Mouse (Mus musculus): ENCODE results near the gene Gabpb2. TPM values are rescaled to one million over a fixed set of nuclear protein-coding genes. Genes with fewer than 3 reads are reported as not detected.
A peak's percentile ranks its signal among the peaks of the same experiment; 100 is the strongest.

Gabpb2 gene
- total and polyA plus RNA-seq, 3 experiments = 72.2 to 92.8 (median 82.2) TPM

DNA sequence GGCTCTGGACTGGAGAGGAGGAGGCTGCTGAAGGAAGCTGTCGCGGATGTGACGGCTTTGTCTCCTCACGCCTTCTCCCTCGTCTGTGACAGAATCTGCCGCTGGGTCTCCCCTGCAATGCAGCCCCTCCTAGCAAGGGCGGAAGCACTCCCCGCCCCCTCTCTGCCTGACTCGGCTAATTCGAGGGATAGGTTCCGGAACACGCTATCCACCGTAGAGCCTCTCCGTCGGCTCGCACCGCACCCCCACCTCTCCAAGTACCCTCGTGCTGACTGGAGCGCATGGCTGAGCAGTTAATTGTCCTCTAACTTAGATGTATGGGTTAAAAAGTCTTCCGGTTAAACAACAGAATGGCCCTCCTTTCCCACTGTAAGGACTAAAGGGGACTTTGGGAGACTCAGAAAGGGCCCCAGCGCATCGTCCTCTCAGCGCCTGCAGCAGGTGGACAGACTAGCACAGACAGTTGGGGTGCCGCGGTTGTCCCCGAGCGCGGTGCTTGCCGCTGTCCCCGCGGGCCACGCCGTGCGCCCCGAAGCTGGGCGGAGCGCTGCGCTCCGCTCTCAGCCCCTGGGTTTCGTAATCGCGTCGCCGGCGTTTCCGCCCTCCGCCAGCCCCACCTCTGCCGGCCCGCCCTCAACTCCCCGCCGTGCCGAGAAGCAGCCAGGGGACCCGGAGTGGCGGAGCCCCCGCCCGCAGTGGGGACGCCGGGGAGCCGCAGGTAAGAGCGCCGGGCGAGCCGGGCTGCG, 10.6 kb upstream of the Gabpb2 start, which contains the start of gene Cdc42se1:
Gene Cdc42se1 (plus strand): TSS at position 585 of the 746 bp plus-strand sequence.
- no peaks in the 10 kb centered on the region for H3K9me3 ChIP-seq (replicated peaks; ENCODE audit: insufficient read depth, low read length)
- H3K36me3 ChIP-seq (ENCODE audit: control insufficient read depth in 1 of 2, insufficient read depth in 2 of 2, low read length in 2 of 2) = peaks cover 17 to 37% of the 10 kb centered on the region in 2 experiments
- DNase-seq (ENCODE audit: low read depth, low spot score) = peak; percentile 98
- peaks cover 20 to 28% of the 10 kb centered on the region in 2 experiments for H3K4me1 ChIP-seq (ENCODE audit: control insufficient read depth in 1 of 2, insufficient read depth in 2 of 2, low read length in 2 of 2)
- H3K27me3 ChIP-seq (ENCODE audit: control insufficient read depth in 1 of 2, insufficient read depth in 2 of 2, low read length in 2 of 2) = no peaks in the 10 kb centered on the region
- TF ChIP-seq POLR2AphosphoS5 (IDR thresholded peaks at IDR 0.05; ENCODE audit: borderline replicate concordance, low read depth, low read length) = peak; percentile 47; the same call in 1 of the 2 replicates
- peak; percentile 83 for TF ChIP-seq TBP (IDR thresholded peaks at IDR 0.05; ENCODE audit: low read depth, low read length)
- peak; percentile 75 for TF ChIP-seq UBTF (IDR thresholded peaks at IDR 0.05; ENCODE audit: borderline replicate concordance, insufficient read depth, low read depth, low read length)
- no peak for TF ChIP-seq RAD21 (IDR thresholded peaks at IDR 0.05; ENCODE audit: low read depth, low read length)
- peak in 1 of 2 experiments; percentile 99; a peak in 2 of 4 replicates for TF ChIP-seq POLR2A (IDR thresholded peaks at IDR 0.05; ENCODE audit: control insufficient read depth in 1 of 2, insufficient read depth in 1 of 2, low read depth in 1 of 2, low read length in 2 of 2, poor library complexity in 1 of 2)
- no peak for TF ChIP-seq ZMIZ1 (IDR thresholded peaks at IDR 0.05; ENCODE audit: low read depth, low read length)
- TF ChIP-seq GATA1 (IDR thresholded peaks at IDR 0.05; ENCODE audit: low read depth, low read length) = no peak
- H3K4me3 ChIP-seq (ENCODE audit: control insufficient read depth in 1 of 2, insufficient read depth in 1 of 2, low read depth in 2 of 2, low read length in 2 of 2) = peak within 1 kb of the TSS; percentile 66 to 73
- H3K9ac ChIP-seq (ENCODE audit: control insufficient read depth, low read depth, low read length, poor library complexity, severe bottlenecking) = peak within 1 kb of the TSS; percentile 81
- H3K79me2 ChIP-seq (ENCODE audit: control insufficient read depth, insufficient read depth, low read length, poor library complexity) = peaks cover 66% of the 10 kb centered on the region
- peak within 1 kb of the TSS; percentile 86 for H3K27ac ChIP-seq (ENCODE audit: control insufficient read depth, low read depth, low read length)

DNA sequence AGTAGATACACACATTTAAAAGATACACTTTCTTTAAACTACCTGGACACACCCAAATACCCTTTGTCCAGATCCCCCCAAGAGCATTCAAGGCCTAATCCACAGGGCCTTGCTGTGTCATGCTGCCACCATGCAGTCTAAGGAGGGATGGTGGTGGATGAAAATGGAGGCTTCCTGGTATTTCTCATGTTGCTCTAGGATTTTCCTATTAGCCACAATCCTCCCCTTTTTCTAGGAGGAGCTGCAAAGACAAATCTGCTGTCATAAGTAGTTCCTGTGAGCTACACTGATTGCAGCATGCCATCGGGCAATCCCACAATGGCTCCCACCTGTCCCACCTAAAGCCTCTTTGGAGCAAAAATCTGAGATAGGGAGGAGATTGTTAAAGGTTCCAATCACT, 9.5 kb upstream of the Gabpb2 start:
- H3K36me3 ChIP-seq (ENCODE audit: control insufficient read depth in 1 of 2, insufficient read depth in 2 of 2, low read length in 2 of 2) = peaks cover 6 to 27% of the 10 kb centered on the region in 2 experiments

GRCm38 (mm10) chr3:95224295-95224694, 6.6 kb upstream of the Gabpb2 start:
- H3K79me2 ChIP-seq (ENCODE audit: control insufficient read depth, insufficient read depth, low read length, poor library complexity) = peaks cover 28% of the 10 kb centered on the region
- no peak overlapping the region for H3K4me3 ChIP-seq (ENCODE audit: control insufficient read depth in 1 of 2, insufficient read depth in 1 of 2, low read depth in 2 of 2, low read length in 2 of 2)
- H3K36me3 ChIP-seq (ENCODE audit: control insufficient read depth in 1 of 2, insufficient read depth in 2 of 2, low read length in 2 of 2) = peaks cover 3 to 11% of the 10 kb centered on the region in 2 experiments; a peak in 3 of 4 replicates
- no peaks in the 10 kb centered on the region for H3K9me3 ChIP-seq (replicated peaks; ENCODE audit: insufficient read depth, low read length)
- peaks cover 0 to 4% of the 10 kb centered on the region in 2 experiments; a peak in 3 of 4 replicates for H3K4me1 ChIP-seq (ENCODE audit: control insufficient read depth in 1 of 2, insufficient read depth in 2 of 2, low read length in 2 of 2)
- H3K9ac ChIP-seq (ENCODE audit: control insufficient read depth, low read depth, low read length, poor library complexity, severe bottlenecking) = no peak overlapping the region
- no peak overlapping the region for H3K27ac ChIP-seq (ENCODE audit: control insufficient read depth, low read depth, low read length)
- DNase-seq (ENCODE audit: low read depth, low spot score) = no peak
- H3K27me3 ChIP-seq (ENCODE audit: control insufficient read depth in 1 of 2, insufficient read depth in 2 of 2, low read length in 2 of 2) = no peaks in the 10 kb centered on the region
- TF ChIP-seq POLR2A (IDR thresholded peaks at IDR 0.05; ENCODE audit: control insufficient read depth in 1 of 2, insufficient read depth in 1 of 2, low read depth in 1 of 2, low read length in 2 of 2, poor library complexity in 1 of 2) (no peak), NRF1 (IDR thresholded peaks at IDR 0.05; ENCODE audit: insufficient read depth, low read depth, low read length, poor library complexity, severe bottlenecking) (no peak), MAX (IDR thresholded peaks at IDR 0.05; ENCODE audit: low read length) (no peak), SMC3 (IDR thresholded peaks at IDR 0.05; ENCODE audit: low read depth, low read length) (no peak), ELF1 (IDR thresholded peaks at IDR 0.05; ENCODE audit: low read depth, low read length) (no peak), JUND (IDR thresholded peaks at IDR 0.05; ENCODE audit: low read depth, low read length) (no peak), ETS1 (IDR thresholded peaks at IDR 0.05; ENCODE audit: low read depth, low read length) (no peak), CTCF (IDR thresholded peaks at IDR 0.05 in 2 of 3, conservative IDR thresholded peaks at IDR 0.05 in 1 of 3; ENCODE audit: control insufficient read depth in 1 of 3, insufficient read depth in 1 of 3, low read depth in 2 of 3, low read length in 3 of 3, poor library complexity in 1 of 3, severe bottlenecking in 1 of 3) (no peak), NELFE (IDR thresholded peaks at IDR 0.05; ENCODE audit: low read depth, low read length) (no peak), SIN3A (IDR thresholded peaks at IDR 0.05; ENCODE audit: low read length) (no peak), CHD2 (IDR thresholded peaks at IDR 0.05; ENCODE audit: low read length) (no peak), CHD1 (IDR thresholded peaks at IDR 0.05; ENCODE audit: low read depth, low read length) (no peak), MXI1 (IDR thresholded peaks at IDR 0.05; ENCODE audit: low read depth, low read length) (no peak), POLR2AphosphoS2 (IDR thresholded peaks at IDR 0.05; ENCODE audit: low read length) (no peak), TCF12 (IDR thresholded peaks at IDR 0.05; ENCODE audit: low read depth, low read length) (no peak)

More for the DNA sequence above, 9.5 kb upstream of the Gabpb2 start:
- peak overlapping the region; percentile 1 to 73; a peak in 2 of 4 replicates for H3K4me3 ChIP-seq (ENCODE audit: control insufficient read depth in 1 of 2, insufficient read depth in 1 of 2, low read depth in 2 of 2, low read length in 2 of 2)
- peaks cover 16 to 21% of the 10 kb centered on the region in 2 experiments for H3K4me1 ChIP-seq (ENCODE audit: control insufficient read depth in 1 of 2, insufficient read depth in 2 of 2, low read length in 2 of 2)
- H3K79me2 ChIP-seq (ENCODE audit: control insufficient read depth, insufficient read depth, low read length, poor library complexity) = peaks cover 56% of the 10 kb centered on the region
- no peak overlapping the region for H3K27ac ChIP-seq (ENCODE audit: control insufficient read depth, low read depth, low read length)
- H3K27me3 ChIP-seq (ENCODE audit: control insufficient read depth in 1 of 2, insufficient read depth in 2 of 2, low read length in 2 of 2) = no peaks in the 10 kb centered on the region
- H3K9me3 ChIP-seq (replicated peaks; ENCODE audit: insufficient read depth, low read length) = no peaks in the 10 kb centered on the region
- peak overlapping the region; percentile 3; the same call in 1 of the 2 replicates for H3K9ac ChIP-seq (ENCODE audit: control insufficient read depth, low read depth, low read length, poor library complexity, severe bottlenecking)
- DNase-seq (ENCODE audit: low read depth, low spot score) = no peak
- TF ChIP-seq CHD2 (IDR thresholded peaks at IDR 0.05; ENCODE audit: low read length) (no peak), HCFC1 (IDR thresholded peaks at IDR 0.05; ENCODE audit: low read depth, low read length) (no peak), USF1 (IDR thresholded peaks at IDR 0.05; ENCODE audit: low read depth, low read length) (no peak), MEF2A (IDR thresholded peaks at IDR 0.05; ENCODE audit: extremely low read depth, insufficient replicate concordance, low read depth, low read length, poor library complexity, severe bottlenecking) (no peak), POLR2AphosphoS2 (IDR thresholded peaks at IDR 0.05; ENCODE audit: low read length) (no peak), E2F4 (IDR thresholded peaks at IDR 0.05; ENCODE audit: borderline replicate concordance, low read depth, low read length) (no peak), SMC3 (IDR thresholded peaks at IDR 0.05; ENCODE audit: low read depth, low read length) (no peak), MXI1 (IDR thresholded peaks at IDR 0.05; ENCODE audit: low read depth, low read length) (no peak), ETS1 (IDR thresholded peaks at IDR 0.05; ENCODE audit: low read depth, low read length) (no peak), ZKSCAN1 (IDR thresholded peaks at IDR 0.05; ENCODE audit: low read depth, low read length) (no peak), MAFK (IDR thresholded peaks at IDR 0.05; ENCODE audit: borderline replicate concordance, low read depth, low read length) (no peak), MYB (IDR thresholded peaks at IDR 0.05; ENCODE audit: low read depth, low read length) (no peak)
